ENCODE assay signal across 1 mouse cellular context in the genomic region with DNA sequence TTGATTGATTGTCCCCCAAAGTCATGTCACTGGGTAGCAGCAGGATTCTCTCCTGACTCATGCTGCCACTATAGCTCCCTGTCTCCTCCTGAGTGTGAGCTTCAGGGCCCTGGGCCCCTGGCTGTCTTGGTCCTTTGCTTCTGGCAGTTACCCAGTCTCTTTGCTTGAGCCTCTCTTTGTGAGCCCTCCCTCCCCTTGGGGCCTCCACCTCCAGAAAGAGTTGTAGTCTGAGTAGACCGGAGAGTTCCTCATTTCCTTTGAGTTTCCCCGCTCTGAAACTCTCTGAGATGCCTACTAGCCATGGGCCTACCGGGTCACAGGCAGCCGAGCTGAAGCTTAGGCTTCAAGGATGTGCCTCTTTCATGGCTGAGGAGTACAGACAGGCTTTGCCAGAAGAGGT.
TF ChIP-seq lines count a peak whose summit lies in the region.

No protein-coding gene starts in this region.

TF ChIP-seq in CH12.LX, 34 proteins besides CTCF, POLR2A, EP300 and RAD21:
- TF ChIP-seq E2F4 (IDR thresholded peaks at IDR 0.05; ENCODE audit: insufficient replicate concordance, low read depth, low read length) (no peak), MAZ (IDR thresholded peaks at IDR 0.05; ENCODE audit: low read depth, low read length) (no peak), KAT2A (IDR thresholded peaks at IDR 0.05; ENCODE audit: insufficient replicate concordance, low read length) (no peak), GABPA (IDR thresholded peaks at IDR 0.05; ENCODE audit: insufficient replicate concordance, low read depth, low read length) (no peak), MAFK (IDR thresholded peaks at IDR 0.05; ENCODE audit: insufficient replicate concordance, low read length) (no peak), ZKSCAN1 (IDR thresholded peaks at IDR 0.05; ENCODE audit: borderline replicate concordance, low read depth, low read length) (no peak), USF1 (IDR thresholded peaks at IDR 0.05; ENCODE audit: low read depth, low read length) (no peak), TBP (conservative IDR thresholded peaks at IDR 0.05; ENCODE audit: low read depth, low read length) (no peak), CHD1 (IDR thresholded peaks at IDR 0.05; ENCODE audit: low read depth, low read length) (no peak), CHD2 (IDR thresholded peaks at IDR 0.05; ENCODE audit: low read length) (no peak), HCFC1 (IDR thresholded peaks at IDR 0.05; ENCODE audit: low read depth, low read length) (no peak)
